Mouse (Mus musculus) heart, postnatal 0 days (tissue): Measurements from ENCODE around the gene Krtap4-16.
"Not testable (repeated sequence)": the region's sequence is repeated elsewhere in the genome, so short reads cannot be mapped to it uniquely, and the experiment has no call there.

Source experiments
- CTCF ChIP-seq: IDR thresholded peaks from 2 replicates; pipeline ENCODE4 v1.5.1; 2016; ENCODE audit warnings: antibody characterized with exemption, control low read depth, low read depth
- EP300 ChIP-seq: IDR thresholded peaks from 2 replicates; pipeline ENCODE4 v1.6.1; 2016; ENCODE audit warnings: antibody characterized with exemption, low read depth

DNA sequence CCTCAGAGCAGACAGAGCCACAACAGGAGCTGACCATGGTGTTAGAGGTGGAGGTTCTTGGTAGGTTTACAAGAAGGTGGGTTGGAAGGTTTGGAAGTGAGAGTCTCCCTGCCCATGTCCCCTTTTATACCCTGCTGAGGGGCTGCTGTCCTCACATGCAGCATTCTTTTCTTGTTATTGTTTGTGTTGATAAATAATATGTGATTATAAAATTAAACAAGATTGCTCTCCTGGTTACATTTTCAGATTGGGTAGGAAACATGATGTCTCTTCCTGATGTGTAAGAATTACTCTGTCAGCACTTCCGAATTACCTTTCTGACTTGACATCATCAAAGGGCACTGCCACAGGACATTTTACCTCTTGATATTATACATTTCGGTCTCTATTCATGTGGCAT lies 35.8 kb downstream of the Krtap4-16 start, which contains the start of gene Gm11564:
- TF ChIP-seq CTCF, EP300: not testable (repeated sequence)
